Mouse (Mus musculus): ENCODE results near the gene Aagab.

The Aagab gene

GRCm38 (mm10) chr9:63648520-63648918, 46.1 kb downstream of the Aagab start:
- no peak for DNase-seq

- no peak for DNase-seq
These were observed 47.5 kb downstream of the Aagab start for GRCm38 (mm10) chr9:63649841-63650545.

GRCm38 (mm10) chr9:63650905-63651304, 48.4 kb downstream of the Aagab start:
- peak; percentile 52 to 55 for DNase-seq

- DNase-seq: no peak
These were observed 49.1 kb downstream of the Aagab start for GRCm38 (mm10) chr9:63651594-63651993.

- DNase-seq: no peak
These were observed 51.2 kb downstream of the Aagab start for GRCm38 (mm10) chr9:63653666-63654065.

- no peak for DNase-seq
These were observed 52.1 kb downstream of the Aagab start for GRCm38 (mm10) chr9:63654575-63654974.

GRCm38 (mm10) chr9:63655092-63655491, 52.6 kb downstream of the Aagab start:
- no peak for DNase-seq

- DNase-seq: no peak
These were observed 54.7 kb downstream of the Aagab start for GRCm38 (mm10) chr9:63657167-63657566.

GRCm38 (mm10) chr9:63658436-63658835, 56.0 kb downstream of the Aagab start:
- no peak for DNase-seq

GRCm38 (mm10) chr9:63658970-63659371, 56.5 kb downstream of the Aagab start:
- DNase-seq: peak; percentile 81 to 82

GRCm38 (mm10) chr9:63660061-63660460, 57.6 kb downstream of the Aagab start:
- no peak for DNase-seq

- DNase-seq: no peak
These were observed 58.2 kb downstream of the Aagab start for GRCm38 (mm10) chr9:63660691-63661090.

- DNase-seq: no peak
These were observed 60.3 kb downstream of the Aagab start for GRCm38 (mm10) chr9:63662759-63663158.

GRCm38 (mm10) chr9:63663222-63663621, 60.8 kb downstream of the Aagab start:
- no peak for DNase-seq

- DNase-seq: no peak
These were observed 61.9 kb downstream of the Aagab start for GRCm38 (mm10) chr9:63664300-63664745.

GRCm38 (mm10) chr9:63664792-63665646, 62.6 kb downstream of the Aagab start:
- no peak for DNase-seq

- no peak for DNase-seq
These were observed 64.3 kb downstream of the Aagab start for GRCm38 (mm10) chr9:63666612-63667372.

- no peak for DNase-seq
These were observed 64.9 kb downstream of the Aagab start for GRCm38 (mm10) chr9:63667373-63667724.

- no peak for DNase-seq
These were observed 66.2 kb downstream of the Aagab start for GRCm38 (mm10) chr9:63668621-63669020.

- no peak for DNase-seq
These were observed 67.4 kb downstream of the Aagab start for GRCm38 (mm10) chr9:63669816-63670215.

GRCm38 (mm10) chr9:63672797-63673493, 70.5 kb downstream of the Aagab start:
- DNase-seq: no peak

- no peak for DNase-seq
These were observed 71.0 kb downstream of the Aagab start for GRCm38 (mm10) chr9:63673494-63673805.

GRCm38 (mm10) chr9:63674613-63675012, 72.2 kb downstream of the Aagab start:
- DNase-seq: no peak

Data from cerebellum, postnatal 36 days (tissue).